Mouse (Mus musculus) ES-Bruce4 (cell line): Measurements from ENCODE around the gene Olfr1008.

Source experiments
- CTCF ChIP-seq: IDR thresholded peaks from one replicate; pipeline ENCODE4 v1.8.1; 2011; ENCODE audit warnings: low read depth, low read length
- POLR2A ChIP-seq: IDR thresholded peaks from one replicate; pipeline ENCODE4 v1.8.1; 2011; ENCODE audit warnings: low read length; ENCODE audit not compliant: insufficient read depth

- TF ChIP-seq CTCF (no peak), POLR2A (no peak)
Observed at GRCm38 (mm10) chr2:85650604-85651003, 38.6 kb upstream of the Olfr1008 start, which contains the start of gene Olfr1002.
